Comparison of ENCODE assay signal across 9 mouse cellular contexts in the genomic region with DNA sequence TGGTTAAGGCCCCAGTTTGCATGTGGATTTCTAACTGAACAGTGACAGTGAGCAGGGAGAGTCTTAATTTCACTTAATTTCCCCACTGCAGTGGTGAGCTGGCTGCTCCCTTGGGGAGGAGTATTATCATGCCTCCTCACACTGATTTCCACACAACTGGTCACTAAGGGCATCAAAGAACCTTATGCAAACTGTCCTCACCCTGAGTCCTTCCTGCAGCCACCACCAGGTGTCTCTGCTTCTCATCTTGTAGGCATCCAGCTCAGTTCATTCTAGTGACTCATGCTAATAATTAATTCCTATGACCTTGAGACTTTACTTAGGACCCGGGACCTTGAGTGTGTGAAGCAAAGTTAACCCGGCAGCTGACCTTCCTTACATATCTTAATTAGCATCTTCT.
DNase-seq lines count a peak whose midpoint lies in the region; ATAC-seq and TF ChIP-seq lines count a peak whose summit lies in the region.
"Had no signal": no experiment of that assay in that cellular context is flagged by ENCODE, and none has a peak within 500 bp of the region (broad histone marks: within the 10 kb centered on the region; RNA-seq: fewer than 3 reads in every experiment).

No protein-coding gene starts in this region.

- 52% methylated on average over 2 of the region's 2 CpGs for WGBS in midbrain, postnatal 0 days
- WGBS in midbrain, embryonic 15.5 days = 53% methylated on average over 2 of the region's 2 CpGs
- 23% methylated on average over 2 of the region's 2 CpGs for WGBS in intestine, embryonic 15.5 days

- H3K9me3 ChIP-seq in midbrain, postnatal 0 days (ENCODE audit: low read length) = no peaks in the 10 kb centered on the region
- no peaks in the 10 kb centered on the region for H3K9me3 ChIP-seq in midbrain, embryonic 15.5 days
- H3K9me3 ChIP-seq in intestine, embryonic 15.5 days = no peaks in the 10 kb centered on the region
- H3K9me3 ChIP-seq: heart, embryonic 13.5 days had no signal

- H3K27ac ChIP-seq in midbrain, postnatal 0 days (ENCODE audit: low read depth, low read length) = no peak overlapping the region
- H3K27ac ChIP-seq in midbrain, embryonic 15.5 days = no peak overlapping the region
- H3K27ac ChIP-seq in intestine, embryonic 15.5 days = no peak overlapping the region
- H3K27ac ChIP-seq: heart, embryonic 13.5 days had no signal

- H3K27me3 ChIP-seq in midbrain, postnatal 0 days (ENCODE audit: insufficient read depth, low read length) = no peaks in the 10 kb centered on the region
- no peaks in the 10 kb centered on the region for H3K27me3 ChIP-seq in midbrain, embryonic 15.5 days (replicated peaks)
- H3K27me3 ChIP-seq in intestine, embryonic 15.5 days (replicated peaks) = no peaks in the 10 kb centered on the region

- peak; percentile 78 for TF ChIP-seq CTCF in midbrain, postnatal 0 days (IDR thresholded peaks at IDR 0.05)

- 0 out of 2 replicates have a peak, but pooled peaks cover 6% of the 10 kb centered on the region for H3K36me3 ChIP-seq in midbrain, postnatal 0 days (ENCODE audit: insufficient read depth, low read length)
- no peaks in the 10 kb centered on the region for H3K36me3 ChIP-seq in midbrain, embryonic 15.5 days (replicated peaks)
- H3K36me3 ChIP-seq in intestine, embryonic 15.5 days = no peaks in the 10 kb centered on the region
- H3K36me3 ChIP-seq: heart, embryonic 13.5 days had no signal

- H3K4me1 ChIP-seq in midbrain, postnatal 0 days (ENCODE audit: insufficient read depth, low read length) = no peaks in the 10 kb centered on the region
- H3K4me1 ChIP-seq in midbrain, embryonic 15.5 days = no peaks in the 10 kb centered on the region
- H3K4me1 ChIP-seq in intestine, embryonic 15.5 days (replicated peaks) = no peaks in the 10 kb centered on the region
- H3K4me1 ChIP-seq: heart, embryonic 13.5 days had no signal

- H3K4me3 ChIP-seq in midbrain, postnatal 0 days (ENCODE audit: low read depth, low read length) = no peak overlapping the region
- no peak overlapping the region for H3K4me3 ChIP-seq in midbrain, embryonic 15.5 days
- no peak overlapping the region for H3K4me3 ChIP-seq in intestine, embryonic 15.5 days (replicated peaks)
- H3K4me3 ChIP-seq: heart, embryonic 13.5 days had no signal

- peak; percentile 50; the same call in 1 of the 2 replicates for ATAC-seq in frontal cortex, adult (ENCODE audit: low TSS enrichment)
- no peak for ATAC-seq in midbrain, postnatal 0 days (ENCODE audit: low FRiP score)
- no peak for ATAC-seq in midbrain, embryonic 15.5 days (replicated peaks)
- peak; percentile 48 to 53; a peak in 1 of 4 replicates for ATAC-seq in hematopoietic stem cell, adult 5-6 weeks (replicated peaks in 1 of 2; ENCODE audit: insufficient read depth in 1 of 2, low FRiP score in 2 of 2, low TSS enrichment in 1 of 2, low read depth in 1 of 2, poor library complexity in 2 of 2, severe bottlenecking in 2 of 2)
- no peak for ATAC-seq in intestine, embryonic 15.5 days

- no peak overlapping the region for H3K9ac ChIP-seq in midbrain, postnatal 0 days (replicated peaks; ENCODE audit: low read length, poor library complexity, severe bottlenecking)
- no peak overlapping the region for H3K9ac ChIP-seq in midbrain, embryonic 15.5 days
- H3K9ac ChIP-seq in intestine, embryonic 15.5 days = no peak overlapping the region
- H3K9ac ChIP-seq: heart, embryonic 13.5 days had no signal

- H3K4me2 ChIP-seq in midbrain, postnatal 0 days (ENCODE audit: low read depth, low read length, poor library complexity, severe bottlenecking) = no peak overlapping the region
- H3K4me2 ChIP-seq in midbrain, embryonic 15.5 days = no peak overlapping the region
- no peak overlapping the region for H3K4me2 ChIP-seq in intestine, embryonic 15.5 days (replicated peaks)
- H3K4me2 ChIP-seq: heart, embryonic 13.5 days had no signal

- no peak for DNase-seq in frontal cortex, postnatal 25 days (ENCODE audit: low spot score in 2 of 2)
- peak; percentile 47 for DNase-seq in midbrain, postnatal 0 days (ENCODE audit: low spot score)
- peak; percentile 19 to 39 for DNase-seq in cerebellum, adult 18-20 months
- peak; percentile 8 for DNase-seq in lung, postnatal 36 days

Comparison
In these comparisons a context has a peak if more than half of its experiments do, and no peak if none do; other contexts are left out.
1. ATAC-seq: peak in frontal cortex, adult (single experiment) and hematopoietic stem cell, adult 5-6 weeks (2 of 2); none in midbrain, postnatal 0 days (single experiment), midbrain, embryonic 15.5 days (single experiment) and intestine, embryonic 15.5 days (single experiment).
2. DNase-seq: peak in midbrain, postnatal 0 days (single experiment), cerebellum, adult 18-20 months (2 of 2) and lung, postnatal 36 days (single experiment); none in frontal cortex, postnatal 25 days (0 of 2).